Mouse (Mus musculus): Measurements from ENCODE around the gene Vmn1r169. TPM values are rescaled to one million over a fixed set of nuclear protein-coding genes. Genes with fewer than 3 reads are reported as not detected.
"Not testable (repeated sequence)": the region's sequence is repeated elsewhere in the genome, so short reads cannot be mapped to it uniquely, and the experiment has no call there.

Vmn1r169 gene
- not detected in 2 replicates for polyA plus RNA-seq (2015; fragmentation: Nextera tagmentation; extraction: Ambion mirVana)

- H3K36me3 ChIP-seq; H3K9me3 ChIP-seq; H3K4me2 ChIP-seq; H3K4me1 ChIP-seq; H3K4me3 ChIP-seq; H3K27ac ChIP-seq; H3K27me3 ChIP-seq; ATAC-seq (ENCODE audit: borderline replicate concordance, extremely low read depth, low FRiP score, low TSS enrichment); H3K9ac ChIP-seq: not testable (repeated sequence)
- 64% methylated on average over 1 of the region's 2 CpGs for WGBS
Observed at GRCm38 (mm10) chr7:23575226-23575625, at the start of gene Vmn1r169. Vmn1r169 (plus strand) TSS chr7:23575526.

- WGBS = no CpG with 5 or more reads among the region's 1 CpGs
- H3K27me3 ChIP-seq; H3K27ac ChIP-seq; H3K36me3 ChIP-seq; H3K4me1 ChIP-seq; ATAC-seq (ENCODE audit: borderline replicate concordance, extremely low read depth, low FRiP score, low TSS enrichment); H3K4me3 ChIP-seq; H3K4me2 ChIP-seq; H3K9me3 ChIP-seq; H3K9ac ChIP-seq: not testable (repeated sequence)
Observed at GRCm38 (mm10) chr7:23539432-23539831, 35.9 kb upstream of the Vmn1r169 start, which contains the start of gene Vmn1r168. Vmn1r168 (plus strand) TSS chr7:23539732.

DNA sequence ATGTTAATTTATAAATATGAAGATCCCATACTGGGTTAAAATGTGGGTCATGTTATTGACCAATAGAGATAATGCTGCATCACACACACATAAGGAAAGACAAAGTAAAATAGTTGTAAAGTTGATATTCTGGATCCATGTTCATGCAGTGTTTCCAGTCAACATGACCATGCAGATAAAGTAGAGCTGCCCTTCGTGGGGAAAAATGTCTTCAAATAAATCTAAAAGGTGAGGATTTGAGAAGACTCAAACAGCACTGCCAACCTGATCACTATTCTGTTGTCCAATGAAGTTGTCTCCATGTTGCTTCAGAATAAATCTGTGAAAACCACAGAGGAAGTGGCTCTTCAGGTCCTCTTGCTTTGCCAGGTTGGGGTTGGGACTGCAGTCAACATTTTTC is 30.5 kb downstream of the Vmn1r169 start, which contains the start of gene Vmn1r170:
Gene Vmn1r170, plus strand, starts transcription at position 301 of the 400 bp plus-strand sequence.
- H3K36me3 ChIP-seq; H3K9ac ChIP-seq; H3K4me1 ChIP-seq; H3K27ac ChIP-seq; H3K4me2 ChIP-seq; H3K4me3 ChIP-seq; ATAC-seq (ENCODE audit: borderline replicate concordance, extremely low read depth, low FRiP score, low TSS enrichment); H3K9me3 ChIP-seq; H3K27me3 ChIP-seq: not testable (repeated sequence)
- 28% methylated on average over 1 of the region's 1 CpGs for WGBS

Other genes with a start within 250 kb of the Vmn1r169 start
- gene Nlrp5, start 189.6 kb upstream of the Vmn1r169 start, polyA plus RNA-seq (2015; fragmentation: Nextera tagmentation; extraction: Ambion mirVana) = 0.04 TPM in 1 of 2 replicates, not detected in the other
- not detected in 2 replicates for gene Vmn1r167, start 68.3 kb upstream of the Vmn1r169 start, polyA plus RNA-seq (2015; fragmentation: Nextera tagmentation; extraction: Ambion mirVana)
- gene Vmn1r168, start 35.8 kb upstream of the Vmn1r169 start, polyA plus RNA-seq (2015; fragmentation: Nextera tagmentation; extraction: Ambion mirVana) = not detected in 2 replicates
- not detected in 2 replicates for gene Vmn1r170, start 30.6 kb downstream of the Vmn1r169 start, polyA plus RNA-seq (2015; fragmentation: Nextera tagmentation; extraction: Ambion mirVana)
- not detected in 2 replicates for gene Vmn1r171, start 55.2 kb downstream of the Vmn1r169 start, polyA plus RNA-seq (2015; fragmentation: Nextera tagmentation; extraction: Ambion mirVana)
- not detected in 2 replicates for gene Vmn1r172, start 82.8 kb downstream of the Vmn1r169 start, polyA plus RNA-seq (2015; fragmentation: Nextera tagmentation; extraction: Ambion mirVana)
- gene Vmn1r173, start 125.2 kb downstream of the Vmn1r169 start, polyA plus RNA-seq (2015; fragmentation: Nextera tagmentation; extraction: Ambion mirVana) = not detected in 2 replicates
- not detected in 2 replicates for gene Vmn1r174, start 176.7 kb downstream of the Vmn1r169 start, polyA plus RNA-seq (2015; fragmentation: Nextera tagmentation; extraction: Ambion mirVana)
- gene Vmn1r175, start 235.1 kb downstream of the Vmn1r169 start, polyA plus RNA-seq (2015; fragmentation: Nextera tagmentation; extraction: Ambion mirVana) = not detected in 2 replicates

All from lung, embryonic 15.5 days (tissue).